Mouse (Mus musculus) bone marrow macrophage, adult 2 months (primary cell): ENCODE data around the gene Gcnt2. TPM values are rescaled to one million over a fixed set of nuclear protein-coding genes. Genes with fewer than 3 reads are reported as not detected.
"Not testable (repeated sequence)": the region's sequence is repeated elsewhere in the genome, so short reads cannot be mapped to it uniquely, and the experiment has no call there.

Experiments used
- H3K27ac ChIP-seq: 2 replicates; pipeline ENCODE4 v1.5.1; 2012; ENCODE audit warnings: low read depth, low read length; ENCODE audit not compliant: insufficient read depth
- H3K4me1 ChIP-seq: 2 replicates; pipeline ENCODE4 v1.6.1; 2012; ENCODE audit warnings: low read length; ENCODE audit not compliant: control insufficient read depth, insufficient read depth
- H3K4me3 ChIP-seq: 2 replicates; pipeline ENCODE4 v1.5.1; 2012; ENCODE audit warnings: mild to moderate bottlenecking, low read length, moderate library complexity; ENCODE audit not compliant: insufficient read depth
- CTCF ChIP-seq: IDR thresholded peaks from 2 replicates; pipeline ENCODE4 v1.5.1; 2012; ENCODE audit warnings: low read depth, mild to moderate bottlenecking, low read length, moderate library complexity
- POLR2A ChIP-seq: IDR thresholded peaks from 2 replicates; pipeline ENCODE4 v1.6.1; 2012; ENCODE audit warnings: mild to moderate bottlenecking, low read depth, low read length, borderline replicate concordance
- polyA plus RNA-seq: library from polyadenylated mRNA; stranded (reverse); fragments of >200 nt; gene quantifications from 2 replicates; pipeline ENCODE4 v1.2.4, GENCODE M21; 2012; ENCODE audit not compliant: missing spikeins, insufficient read depth, insufficient read length

Gcnt2 gene
- polyA plus RNA-seq, 1 experiment, result 0.67 TPM

- Histone ChIP-seq H3K4me3 (no peak overlapping the region), H3K4me1 (peaks cover 7% of the 10 kb centered on the region), H3K27ac (no peak overlapping the region)
- TF ChIP-seq CTCF (no peak), POLR2A (no peak)
Measured at GRCm38 (mm10) chr13:40916321-40917160, 57.0 kb downstream of the Gcnt2 start.

DNA sequence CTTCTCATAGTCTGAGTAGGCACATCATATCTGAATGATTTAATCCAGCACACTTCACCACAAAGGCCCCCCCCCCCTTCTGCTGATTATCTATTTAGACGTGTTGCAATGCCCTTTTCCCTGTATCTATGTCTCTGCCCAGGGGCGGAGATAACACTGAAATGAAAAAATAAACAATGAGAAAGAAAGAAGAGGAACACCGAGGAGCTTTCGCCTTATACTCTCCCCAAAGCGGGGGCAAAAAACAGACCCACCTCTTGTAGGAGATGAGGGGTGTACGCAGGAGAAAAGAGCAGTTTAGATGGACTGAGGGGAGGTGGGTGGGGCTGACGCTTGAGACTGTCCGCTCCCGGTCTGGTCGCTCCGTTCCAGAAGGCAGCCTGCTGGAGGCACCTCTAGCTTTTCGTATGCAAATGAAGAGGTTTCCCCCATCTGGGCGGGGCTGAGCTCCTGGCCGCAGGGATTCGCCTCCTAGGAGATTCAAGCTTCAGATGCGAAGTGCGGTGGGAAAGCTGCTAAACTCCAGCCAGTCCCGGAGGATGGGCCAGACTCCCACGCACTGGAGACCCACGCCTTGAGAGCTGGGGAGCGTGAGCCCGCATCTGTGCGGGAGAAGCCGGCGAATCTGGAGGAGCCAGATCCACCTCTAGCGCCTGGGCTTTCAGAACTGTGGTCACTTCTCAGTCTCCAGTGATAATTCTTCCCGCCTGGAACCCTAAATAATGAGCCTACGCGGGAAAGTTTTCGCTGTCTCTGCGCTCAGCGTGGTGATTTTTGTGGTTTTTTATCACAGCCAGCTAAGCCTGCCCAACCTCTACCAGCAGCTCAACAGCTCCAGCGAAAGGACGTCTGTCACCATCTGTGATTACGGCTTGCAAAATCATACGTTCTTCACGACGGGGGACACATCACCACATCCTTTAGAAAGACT, 57.9 kb downstream of the Gcnt2 start:
- no peak for TF ChIP-seq CTCF
- TF ChIP-seq POLR2A, result no peak
- Histone ChIP-seq H3K4me3 (peak overlapping the region; percentile 39), H3K4me1 (peaks cover 13% of the 10 kb centered on the region), H3K27ac (no peak overlapping the region)

DNA sequence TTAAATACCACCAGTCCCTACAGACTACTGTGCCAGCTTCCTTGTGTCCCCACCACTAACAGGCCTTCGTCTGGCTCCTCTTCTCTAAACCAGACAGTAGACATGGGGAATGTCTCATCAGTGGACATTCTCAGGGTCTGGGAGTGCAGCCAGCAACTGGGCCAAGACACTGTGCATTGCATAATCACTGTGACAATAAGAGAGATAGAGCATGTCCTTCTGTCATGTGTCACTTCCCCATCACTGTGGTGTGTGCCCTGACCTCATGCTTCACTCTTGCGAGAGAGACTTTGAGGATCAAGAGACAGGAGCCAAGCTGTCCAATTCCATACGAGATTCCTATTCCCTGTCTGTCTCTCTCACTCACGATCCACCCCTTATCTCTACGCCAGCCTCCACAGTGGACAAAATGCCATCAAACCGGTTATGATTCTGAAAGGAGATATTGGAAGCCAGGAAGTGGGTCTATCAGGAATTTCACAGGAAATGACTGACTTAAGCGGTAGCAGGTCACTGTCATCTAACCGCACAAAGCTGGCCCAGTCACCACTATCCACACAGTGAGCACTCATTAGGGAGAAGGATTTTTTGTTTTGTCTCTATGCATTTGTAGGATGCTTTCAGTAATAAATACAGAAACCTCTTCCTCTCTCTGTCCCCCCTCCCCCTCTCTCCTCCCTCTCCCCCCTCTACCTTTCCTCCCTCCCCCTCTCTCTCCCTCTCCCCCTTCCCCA, 61.9 kb downstream of the Gcnt2 start:
- Histone ChIP-seq H3K27ac (no peak overlapping the region), H3K4me1 (peaks cover 14% of the 10 kb centered on the region), H3K4me3 (no peak overlapping the region)
- TF ChIP-seq CTCF, result no peak
- TF ChIP-seq POLR2A, result no peak

DNA sequence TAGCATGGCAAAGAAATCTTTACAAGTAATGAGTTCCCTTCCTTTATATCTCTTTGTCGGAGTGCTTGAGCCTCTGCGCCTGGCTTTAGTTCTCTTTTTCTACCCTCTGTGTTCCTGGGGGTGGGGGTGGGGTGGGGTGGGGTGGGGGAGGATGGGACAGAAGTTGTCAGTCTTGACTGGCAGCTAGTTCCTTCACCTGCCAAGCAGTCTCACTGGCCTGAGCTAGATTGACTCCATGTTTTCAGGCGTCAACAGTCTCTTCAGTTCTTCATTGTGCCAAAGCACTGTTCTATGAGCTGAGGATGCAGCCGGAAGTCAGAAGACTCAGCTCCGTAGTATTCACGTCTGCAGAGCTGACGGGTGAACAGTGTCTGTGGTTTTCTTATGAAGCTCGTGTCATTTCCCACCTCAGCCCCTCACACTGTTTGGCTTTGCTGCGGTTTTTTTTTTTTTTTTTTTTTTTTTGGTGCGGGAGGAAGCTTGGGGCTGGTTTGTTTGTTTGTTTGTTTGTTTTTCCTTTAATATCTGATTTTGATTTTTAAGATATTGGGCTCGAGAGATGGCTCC, 62.8 kb downstream of the Gcnt2 start:
- no peak overlapping the region for H3K27ac ChIP-seq
- TF ChIP-seq CTCF, result no peak
- no peak for TF ChIP-seq POLR2A
- peaks cover 12% of the 10 kb centered on the region for H3K4me1 ChIP-seq
- H3K4me3 ChIP-seq, result no peak overlapping the region

- no peak overlapping the region for H3K4me3 ChIP-seq
- peaks cover 12% of the 10 kb centered on the region for H3K4me1 ChIP-seq
- no peak for TF ChIP-seq CTCF
- no peak overlapping the region for H3K27ac ChIP-seq
Measured at GRCm38 (mm10) chr13:40923756-40924315, 64.3 kb downstream of the Gcnt2 start.

- no peaks in the 10 kb centered on the region for H3K4me1 ChIP-seq
- no peak for TF ChIP-seq CTCF
- TF ChIP-seq POLR2A, result no peak
- H3K27ac ChIP-seq, result no peak overlapping the region
- H3K4me3 ChIP-seq, result no peak overlapping the region
Measured at GRCm38 (mm10) chr13:40928192-40928898, 68.8 kb downstream of the Gcnt2 start.

GRCm38 (mm10) chr13:40931871-40932270, 72.3 kb downstream of the Gcnt2 start:
- not testable (repeated sequence) for H3K4me1 ChIP-seq, H3K4me3 ChIP-seq, H3K27ac ChIP-seq

GRCm38 (mm10) chr13:40932573-40932972, 73.0 kb downstream of the Gcnt2 start:
- Histone ChIP-seq H3K4me1 (no peaks in the 10 kb centered on the region), H3K4me3 (no peak overlapping the region), H3K27ac (no peak overlapping the region)
- TF ChIP-seq CTCF, result no peak
- TF ChIP-seq POLR2A, result no peak

- H3K4me1 ChIP-seq, result no peaks in the 10 kb centered on the region
- TF ChIP-seq CTCF, result no peak
- TF ChIP-seq POLR2A, result no peak
- no peak overlapping the region for H3K4me3 ChIP-seq
- H3K27ac ChIP-seq, result no peak overlapping the region
Measured at GRCm38 (mm10) chr13:40934341-40934740, 74.8 kb downstream of the Gcnt2 start.
